Mouse (Mus musculus) liver, embryonic 13.5 days (tissue): ENCODE measurements around the gene H6pd. TPM values are rescaled to one million over a fixed set of nuclear protein-coding genes. Genes with fewer than 3 reads are reported as not detected.

ENCODE experiments used
- ATAC-seq: fragments of 200-750 bp; cut with Nextera tagmentation; 2 replicates; pipeline ENCODE4 v1.8.0; 2017; ENCODE audit warnings: low read depth, mild to moderate bottlenecking, moderate number of reproducible peaks, moderate library complexity
- DNase-seq: peaks from one replicate; pipeline ENCODE4 v3.0.0; 2022
- H3K27ac ChIP-seq: fragments of 300-500 bp; sonication (generic); 2 replicates; pipeline ENCODE4 v1.5.1; 2015; ENCODE audit warnings: moderate library complexity, mild to moderate bottlenecking, inconsistent platforms
- H3K27me3 ChIP-seq: fragments of 300-500 bp; sonication (generic); 2 replicates; pipeline ENCODE4 v1.6.1; 2015; ENCODE audit warnings: mild to moderate bottlenecking, inconsistent platforms
- H3K36me3 ChIP-seq: fragments of 300-500 bp; sonication (generic); 2 replicates; pipeline ENCODE4 v1.6.1; 2015; ENCODE audit warnings: mild to moderate bottlenecking, inconsistent platforms
- H3K4me1 ChIP-seq: fragments of 300-500 bp; sonication (generic); replicated peaks from 2 replicates; pipeline ENCODE4 v1.6.1; 2015; ENCODE audit warnings: inconsistent platforms
- H3K4me2 ChIP-seq: fragments of 300-500 bp; sonication (generic); 2 replicates; pipeline ENCODE4 v1.6.1; 2015; ENCODE audit warnings: inconsistent platforms, mild to moderate bottlenecking, moderate library complexity
- H3K4me3 ChIP-seq: fragments of 300-500 bp; sonication (generic); replicated peaks from 2 replicates; pipeline ENCODE4 v1.5.1; 2015; ENCODE audit warnings: mild to moderate bottlenecking, inconsistent platforms
- H3K9ac ChIP-seq: fragments of 300-500 bp; sonication (generic); 2 replicates; pipeline ENCODE4 v1.6.1; 2015; ENCODE audit warnings: mild to moderate bottlenecking, inconsistent platforms
- H3K9me3 ChIP-seq: fragments of 300-500 bp; sonication (generic); replicated peaks from 2 replicates; pipeline ENCODE4 v1.6.1; 2016; ENCODE audit warnings: inconsistent platforms
- WGBS: fragments of 180-500 bp; shearing (Covaris S2); methylation state at CpG from one replicate; pipeline ENCODE4 v1.1.7; 2015; ENCODE audit not compliant: insufficient replicate concordance; 5-methylcytosine and 5-hydroxymethylcytosine counted together
- polyA plus RNA-seq: library from polyadenylated mRNA; unstranded; fragments of >200 nt; fragmentation: Nextera tagmentation; extraction: Ambion mirVana; gene quantifications from 2 replicates; pipeline ENCODE4 v1.2.1, GENCODE M21; 2015

H6pd gene
- polyA plus RNA-seq, 1 experiment from 2014 or later, result 6.8 TPM

- Histone ChIP-seq H3K4me2 (no peak overlapping the region), H3K4me1 (no peaks in the 10 kb centered on the region), H3K9ac (no peak overlapping the region), H3K27me3 (no peaks in the 10 kb centered on the region), H3K27ac (no peak overlapping the region), H3K36me3 (no peaks in the 10 kb centered on the region), H3K4me3 (no peak overlapping the region), H3K9me3 (no peaks in the 10 kb centered on the region)
- WGBS, result 78% methylated on average over 5 of the region's 5 CpGs
- no peak for DNase-seq
- no peak for ATAC-seq
Measured at GRCm38 (mm10) chr4:149966252-149966651, 42.6 kb downstream of the H6pd start.

GRCm38 (mm10) chr4:149965672-149966071 is 43.2 kb downstream of the H6pd start:
- DNase-seq (no peak), ATAC-seq (no peak)
- H3K9me3 ChIP-seq, result no peaks in the 10 kb centered on the region
- H3K4me2 ChIP-seq, result no peak overlapping the region
- H3K4me1 ChIP-seq, result no peaks in the 10 kb centered on the region
- no peak overlapping the region for H3K4me3 ChIP-seq
- no peaks in the 10 kb centered on the region for H3K36me3 ChIP-seq
- 66% methylated on average over 6 of the region's 6 CpGs for WGBS
- H3K27me3 ChIP-seq, result peaks cover 5% of the 10 kb centered on the region; the same call in 1 of the 2 replicates
- H3K27ac ChIP-seq, result no peak overlapping the region
- H3K9ac ChIP-seq, result no peak overlapping the region

DNA sequence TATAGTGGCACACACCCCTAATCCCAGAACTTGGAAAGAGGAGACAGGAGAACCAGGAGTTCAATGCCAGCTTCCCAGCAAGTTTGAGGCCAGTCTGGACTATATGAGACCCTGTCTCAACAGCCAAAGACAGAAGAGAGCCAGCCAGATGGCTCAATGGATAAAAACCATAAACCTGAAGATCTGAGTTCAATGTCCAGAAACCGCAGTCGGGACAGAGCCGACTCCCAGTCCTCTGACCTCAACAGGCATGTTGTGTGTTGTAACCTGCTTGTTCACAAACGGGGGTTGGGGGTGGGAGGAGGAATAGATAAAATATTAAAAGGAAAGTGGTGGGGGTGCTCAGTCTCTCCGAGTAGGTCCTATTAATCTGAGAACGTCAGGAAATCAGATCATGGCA is 43.6 kb downstream of the H6pd start:
- Histone ChIP-seq H3K4me2 (no peak overlapping the region), H3K4me3 (no peak overlapping the region), H3K27ac (no peak overlapping the region), H3K9ac (no peak overlapping the region), H3K36me3 (no peaks in the 10 kb centered on the region), H3K27me3 (peaks cover 6% of the 10 kb centered on the region; the same call in 1 of the 2 replicates), H3K4me1 (no peaks in the 10 kb centered on the region), H3K9me3 (no peaks in the 10 kb centered on the region)
- ATAC-seq, result no peak
- no peak for DNase-seq
- 57% methylated on average over 6 of the region's 6 CpGs for WGBS

- Histone ChIP-seq H3K4me3 (no peak overlapping the region), H3K4me2 (no peak overlapping the region), H3K9me3 (no peaks in the 10 kb centered on the region), H3K9ac (no peak overlapping the region), H3K27me3 (peaks cover 6% of the 10 kb centered on the region; the same call in 1 of the 2 replicates), H3K27ac (no peak overlapping the region), H3K4me1 (no peaks in the 10 kb centered on the region), H3K36me3 (no peaks in the 10 kb centered on the region)
- WGBS, result 47% methylated on average over 3 of the region's 3 CpGs
- ATAC-seq, result no peak
- DNase-seq, result no peak
Measured at GRCm38 (mm10) chr4:149964770-149965169, 44.1 kb downstream of the H6pd start.

- Histone ChIP-seq H3K4me2 (no peak overlapping the region), H3K27me3 (peaks cover 6% of the 10 kb centered on the region; the same call in 1 of the 2 replicates), H3K4me1 (no peaks in the 10 kb centered on the region), H3K36me3 (no peaks in the 10 kb centered on the region), H3K9ac (no peak overlapping the region), H3K27ac (no peak overlapping the region), H3K9me3 (no peaks in the 10 kb centered on the region), H3K4me3 (no peak overlapping the region)
- no peak for ATAC-seq
- no peak for DNase-seq
- 60% methylated on average over 8 of the region's 8 CpGs for WGBS
Measured at GRCm38 (mm10) chr4:149964285-149964684, 44.5 kb downstream of the H6pd start.

DNA sequence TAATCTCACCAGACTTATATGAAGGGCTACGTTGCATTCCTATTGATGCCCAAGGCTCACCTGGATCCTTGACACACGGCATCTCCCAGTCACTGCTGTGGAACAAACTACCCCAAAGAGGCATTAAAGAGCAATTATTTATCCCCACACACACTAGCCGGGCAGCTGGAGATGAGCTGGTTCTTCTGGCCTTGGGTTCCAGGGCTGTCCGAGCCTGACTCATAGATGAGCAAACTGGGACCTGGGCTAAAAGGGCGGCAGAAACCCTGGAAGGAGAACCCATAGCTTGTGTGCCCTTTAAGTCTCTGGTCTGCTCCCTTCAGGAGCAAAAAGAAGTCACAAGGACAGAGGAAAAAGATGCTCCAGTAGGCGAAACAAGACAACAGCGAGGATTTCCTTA is 48.4 kb downstream of the H6pd start:
- DNase-seq (no peak), ATAC-seq (no peak)
- 64% methylated on average over 7 of the region's 7 CpGs for WGBS
- H3K9me3 ChIP-seq, result no peaks in the 10 kb centered on the region
- no peak overlapping the region for H3K27ac ChIP-seq
- peaks cover 3% of the 10 kb centered on the region for H3K4me1 ChIP-seq
- no peak overlapping the region for H3K4me2 ChIP-seq
- H3K9ac ChIP-seq, result no peak overlapping the region
- H3K4me3 ChIP-seq, result no peak overlapping the region
- H3K36me3 ChIP-seq, result no peaks in the 10 kb centered on the region
- peaks cover 34% of the 10 kb centered on the region for H3K27me3 ChIP-seq

GRCm38 (mm10) chr4:149959816-149960215 is 49.0 kb downstream of the H6pd start:
- no peak overlapping the region for H3K4me3 ChIP-seq
- no peaks in the 10 kb centered on the region for H3K9me3 ChIP-seq
- peaks cover 9% of the 10 kb centered on the region for H3K4me1 ChIP-seq
- DNase-seq, result no peak
- no peak overlapping the region for H3K4me2 ChIP-seq
- 38% methylated on average over 10 of the region's 10 CpGs for WGBS
- H3K27ac ChIP-seq, result no peak overlapping the region
- H3K27me3 ChIP-seq, result peaks cover 40% of the 10 kb centered on the region
- no peak overlapping the region for H3K9ac ChIP-seq
- no peak for ATAC-seq
- H3K36me3 ChIP-seq, result no peaks in the 10 kb centered on the region

DNA sequence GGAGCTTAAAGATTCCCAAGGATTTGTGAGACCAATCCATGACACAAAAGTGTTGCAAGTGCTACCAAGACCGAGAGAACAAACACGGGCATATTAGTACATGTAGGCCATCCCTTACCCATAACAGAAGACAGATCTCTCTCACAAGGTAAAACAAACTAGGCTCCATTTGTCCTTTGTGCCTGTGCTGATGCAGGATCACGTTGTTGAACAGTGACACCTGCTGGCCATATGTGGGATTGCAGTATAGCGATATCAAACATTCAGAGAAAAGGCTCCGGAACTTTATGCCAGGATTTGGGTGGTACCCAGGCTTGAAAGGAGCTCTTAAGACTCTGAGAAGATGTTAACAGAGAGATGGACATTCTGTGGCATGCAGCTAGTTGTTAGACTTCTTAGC is 50.3 kb downstream of the H6pd start:
- Histone ChIP-seq H3K4me2 (no peak overlapping the region), H3K9me3 (no peaks in the 10 kb centered on the region), H3K27me3 (peaks cover 52% of the 10 kb centered on the region), H3K9ac (no peak overlapping the region), H3K27ac (no peak overlapping the region), H3K4me1 (peaks cover 21% of the 10 kb centered on the region), H3K36me3 (no peaks in the 10 kb centered on the region), H3K4me3 (no peak overlapping the region)
- 5% methylated on average over 5 of the region's 5 CpGs for WGBS
- DNase-seq (peak; percentile 33), ATAC-seq (no peak)

DNA sequence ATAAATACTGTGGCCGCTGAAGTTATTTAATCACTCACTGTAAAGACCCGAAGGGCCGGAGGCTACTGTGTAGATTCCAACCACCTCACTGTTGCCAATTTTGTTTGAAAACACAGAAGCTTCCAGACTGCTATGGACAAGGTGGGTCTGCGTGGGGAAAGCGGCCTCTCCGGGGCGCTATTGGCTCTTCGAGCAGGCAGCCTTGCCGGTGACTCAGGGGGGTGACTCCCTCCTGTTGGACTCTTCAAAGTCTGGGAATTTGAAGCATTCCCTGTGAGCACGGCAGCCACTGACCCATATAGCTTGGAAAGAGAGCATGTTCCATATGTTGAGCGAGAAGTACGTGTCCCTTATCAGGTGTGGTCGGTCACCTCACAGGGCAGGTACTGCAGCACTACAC is 52.8 kb downstream of the H6pd start:
- no peak overlapping the region for H3K4me3 ChIP-seq
- DNase-seq, result no peak
- H3K27me3 ChIP-seq, result peaks cover 76% of the 10 kb centered on the region
- H3K9ac ChIP-seq, result no peak overlapping the region
- H3K36me3 ChIP-seq, result no peaks in the 10 kb centered on the region
- no peak overlapping the region for H3K4me2 ChIP-seq
- 49% methylated on average over 13 of the region's 13 CpGs for whole genome bisulfite sequencing
- no peaks in the 10 kb centered on the region for H3K9me3 ChIP-seq
- no peak overlapping the region for H3K27ac ChIP-seq
- H3K4me1 ChIP-seq, result peaks cover 21% of the 10 kb centered on the region
- ATAC-seq, result no peak

DNA sequence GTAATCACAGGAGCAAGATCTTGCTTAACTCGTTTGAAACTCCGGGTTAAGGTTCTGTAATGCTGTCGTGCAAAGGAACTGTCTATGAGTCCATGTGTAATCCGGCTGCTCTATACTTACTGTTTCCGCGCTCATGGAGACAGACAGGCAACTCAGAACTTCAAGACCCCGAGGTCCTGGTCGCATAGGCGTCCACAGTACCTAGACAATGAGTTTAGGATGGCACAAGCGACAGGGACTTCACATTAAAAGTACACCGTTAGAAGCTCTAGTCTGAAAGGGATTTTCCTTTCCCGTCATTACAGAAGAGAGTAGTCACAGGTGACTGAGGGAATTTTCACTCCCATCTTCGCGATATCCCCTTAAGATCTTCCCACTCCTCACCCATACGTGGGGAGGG is 53.2 kb downstream of the H6pd start:
- Histone ChIP-seq H3K27ac (no peak overlapping the region), H3K4me1 (peaks cover 21% of the 10 kb centered on the region), H3K27me3 (peaks cover 75% of the 10 kb centered on the region), H3K4me2 (peak overlapping the region; percentile 85), H3K4me3 (peak overlapping the region; percentile 32; the same call in 1 of the 2 replicates), H3K36me3 (no peaks in the 10 kb centered on the region), H3K9ac (no peak overlapping the region), H3K9me3 (no peaks in the 10 kb centered on the region)
- DNase-seq, result no peak
- no peak for ATAC-seq
- WGBS, result 16% methylated on average over 15 of the region's 15 CpGs

GRCm38 (mm10) chr4:149954893-149955439 is 53.9 kb downstream of the H6pd start, which contains the start of gene Spsb1:
Gene Spsb1, minus strand, starts transcription at chr4:149955043.
- WGBS, result 2% methylated on average over 48 of the region's 51 CpGs
- H3K4me3 ChIP-seq, result peak within 1 kb of the TSS; percentile 60
- H3K27ac ChIP-seq, result no peak within 1 kb of the TSS
- H3K4me2 ChIP-seq, result peak within 1 kb of the TSS; percentile 85
- peak; percentile 91 for ATAC-seq
- H3K4me1 ChIP-seq, result peaks cover 21% of the 10 kb centered on the region
- H3K9ac ChIP-seq, result peak within 1 kb of the TSS; percentile 44
- peak; percentile 93 for DNase-seq
- peaks cover 80% of the 10 kb centered on the region for H3K27me3 ChIP-seq
- no peaks in the 10 kb centered on the region for H3K9me3 ChIP-seq
- no peaks in the 10 kb centered on the region for H3K36me3 ChIP-seq
